Mouse (Mus musculus) neutrophil, adult 65 days (primary cell): Measurements from ENCODE around the gene Rab32. TPM values are rescaled to one million over a fixed set of nuclear protein-coding genes. Genes with fewer than 3 reads are reported as not detected.

ENCODE experiments used
- total RNA-seq: library from RNA; stranded (reverse); gene quantifications from 2 replicates; pipeline ENCODE4 v1.2.4, GENCODE M21; 2023

Rab32 gene
- 83.9 and 89.2 TPM in 2 replicates for total RNA-seq

DNA sequence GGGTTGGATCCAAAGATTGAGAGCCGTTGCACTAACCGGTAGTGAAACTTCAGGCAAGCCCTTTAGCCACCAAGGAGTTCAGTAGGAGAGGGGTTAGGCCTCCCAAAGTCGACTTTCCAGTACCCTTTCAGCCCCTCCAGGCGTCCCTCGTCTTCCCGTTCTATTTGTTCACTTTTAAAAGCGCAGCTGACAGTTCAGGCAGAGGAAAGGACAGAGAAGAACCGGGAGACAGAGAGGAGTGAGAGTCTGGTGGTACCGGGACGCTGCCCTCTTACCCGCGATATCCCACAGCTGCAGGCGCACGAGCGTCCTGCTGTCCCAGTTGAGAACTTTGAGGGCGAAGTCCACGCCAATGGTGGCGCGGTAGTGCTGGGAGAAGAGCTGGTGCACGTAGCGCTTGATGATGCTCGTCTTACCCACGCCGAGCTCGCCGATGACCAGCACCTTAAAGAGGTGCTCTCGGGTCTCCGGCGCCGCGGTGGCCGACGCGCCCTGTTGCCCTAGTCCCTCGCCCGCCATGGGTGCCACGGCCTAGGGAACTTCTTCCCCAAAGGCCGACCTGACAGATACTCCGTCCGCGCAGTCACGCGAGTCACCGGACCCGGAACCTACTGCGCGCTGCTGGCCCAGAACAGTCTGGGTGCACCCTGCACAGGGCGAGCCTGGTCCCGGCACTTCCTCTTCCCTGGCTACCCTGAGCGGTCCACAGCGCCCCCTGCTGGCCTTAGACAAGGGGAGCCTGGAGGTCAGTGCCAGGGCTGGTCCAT is at the start of gene Rab32:
Gene Rab32 (minus strand): TSS at position 696 of the 767 bp plus-strand sequence.

Other genes with a start within 250 kb of the Rab32 start
- 0.32 and 0.44 TPM in 2 replicates for gene Adgb, start 85.9 kb downstream of the Rab32 start, total RNA-seq
- not detected in 2 replicates for gene Gm10944, start 123.1 kb upstream of the Rab32 start, total RNA-seq